Mouse (Mus musculus) intestine, embryonic 15.5 days (tissue): ENCODE data around the gene Pxn. TPM values are rescaled to one million over a fixed set of nuclear protein-coding genes. Genes with fewer than 3 reads are reported as not detected.
A peak's percentile ranks its signal among the peaks of the same experiment; 100 is the strongest.
"Not testable (repeated sequence)": the region's sequence is repeated elsewhere in the genome, so short reads cannot be mapped to it uniquely, and the experiment has no call there.

ENCODE experiments used
- ATAC-seq: fragments of 200-750 bp; cut with Nextera tagmentation; 2 replicates; pipeline ENCODE4 v1.8.0; 2017; ENCODE audit warnings: moderate TSS enrichment, moderate library complexity
- H3K27ac ChIP-seq: fragments of 300-500 bp; sonication (generic); 2 replicates; pipeline ENCODE4 v1.5.1; 2015; ENCODE audit warnings: mild to moderate bottlenecking, inconsistent platforms
- H3K27me3 ChIP-seq: fragments of 300-500 bp; sonication (generic); replicated peaks from 2 replicates; pipeline ENCODE4 v1.6.1; 2015; ENCODE audit warnings: inconsistent platforms
- H3K36me3 ChIP-seq: fragments of 300-500 bp; sonication (generic); 2 replicates; pipeline ENCODE4 v1.6.1; 2015; ENCODE audit warnings: inconsistent platforms
- H3K4me1 ChIP-seq: fragments of 300-500 bp; sonication (generic); replicated peaks from 2 replicates; pipeline ENCODE4 v1.6.1; 2015; ENCODE audit warnings: inconsistent platforms
- H3K4me2 ChIP-seq: fragments of 300-500 bp; sonication (generic); replicated peaks from 2 replicates; pipeline ENCODE4 v1.6.1; 2015; ENCODE audit warnings: mild to moderate bottlenecking, inconsistent platforms
- H3K4me3 ChIP-seq: fragments of 300-500 bp; sonication (generic); replicated peaks from 2 replicates; pipeline ENCODE4 v1.5.1; 2015; ENCODE audit warnings: inconsistent platforms
- H3K9ac ChIP-seq: fragments of 300-500 bp; sonication (generic); 2 replicates; pipeline ENCODE4 v1.6.1; 2015; ENCODE audit warnings: inconsistent platforms
- H3K9me3 ChIP-seq: fragments of 300-500 bp; sonication (generic); 2 replicates; pipeline ENCODE4 v1.6.1; 2016; ENCODE audit warnings: inconsistent platforms
- WGBS: fragments of 180-500 bp; shearing (Covaris S2); methylation state at CpG from one replicate; pipeline ENCODE4 v1.1.7; 2015; 5-methylcytosine and 5-hydroxymethylcytosine counted together
- polyA plus RNA-seq: library from polyadenylated mRNA; unstranded; fragments of >200 nt; fragmentation: Nextera tagmentation; extraction: Ambion mirVana; gene quantifications from 2 replicates; pipeline ENCODE4 v1.2.1, GENCODE M21; 2015

The Pxn gene
- polyA plus RNA-seq, 1 experiment from 2014 or later: 56.9 TPM

GRCm38 (mm10) chr5:115488841-115489698 lies 17.4 kb upstream of the Pxn start:
- H3K4me2 ChIP-seq: peak overlapping the region; percentile 66
- WGBS: under 1% methylated on average over 39 of the region's 39 CpGs
- peak overlapping the region; percentile 61 for H3K9ac ChIP-seq
- H3K9me3 ChIP-seq: no peaks in the 10 kb centered on the region
- peaks cover 27% of the 10 kb centered on the region for H3K4me1 ChIP-seq
- H3K27ac ChIP-seq: peak overlapping the region; percentile 100
- H3K36me3 ChIP-seq: no peaks in the 10 kb centered on the region
- peak; percentile 78 for ATAC-seq
- no peaks in the 10 kb centered on the region for H3K27me3 ChIP-seq
- peak overlapping the region; percentile 27 for H3K4me3 ChIP-seq

DNA sequence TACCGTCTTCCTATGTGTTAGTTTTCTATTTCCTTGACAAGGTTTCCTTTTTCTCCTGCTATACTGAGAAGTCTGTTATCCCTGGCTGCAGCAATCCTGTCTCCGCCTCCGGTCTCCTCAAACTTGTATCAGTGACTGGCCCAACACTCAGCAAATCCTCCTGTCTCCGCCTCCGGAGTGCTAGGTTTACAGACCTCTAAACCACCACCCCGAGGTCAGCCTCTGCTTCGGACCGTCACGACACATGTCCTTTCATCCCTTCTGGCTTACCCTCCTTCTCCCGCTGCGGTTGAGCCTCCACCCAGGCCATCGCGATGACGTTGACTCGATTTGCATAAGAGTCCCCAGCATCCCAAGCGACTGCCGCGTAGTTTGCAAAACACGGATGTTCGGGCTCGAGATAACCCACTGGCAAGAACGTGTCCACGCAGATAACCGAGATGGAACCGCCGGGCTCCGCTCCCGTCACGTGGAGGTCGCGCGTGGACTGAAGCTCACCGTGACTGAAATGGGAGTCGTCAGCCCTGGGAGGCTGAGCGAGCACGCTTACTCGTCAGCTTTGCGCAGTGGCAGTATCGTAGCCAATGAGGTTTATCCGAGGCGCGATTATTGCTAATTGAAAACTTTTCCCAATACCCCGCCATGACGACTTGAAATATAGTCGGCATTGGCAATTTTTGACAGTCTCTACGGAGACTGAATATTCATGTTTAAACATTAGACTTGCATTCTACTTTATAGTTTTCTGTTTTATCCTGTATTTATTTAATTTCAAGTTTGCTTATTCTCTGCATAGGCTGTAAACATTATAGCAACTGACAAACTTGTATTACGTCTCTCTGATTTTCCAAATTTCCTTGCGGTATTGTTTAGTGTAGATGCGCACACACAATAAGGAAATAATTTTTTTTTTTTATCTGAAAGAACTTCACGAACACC lies 16.5 kb upstream of the Pxn start:
- Histone ChIP-seq H3K9ac (peak overlapping the region; percentile 61), H3K36me3 (no peaks in the 10 kb centered on the region), H3K4me1 (peaks cover 27% of the 10 kb centered on the region), H3K27ac (peak overlapping the region; percentile 100), H3K4me2 (peak overlapping the region; percentile 73), H3K4me3 (peak overlapping the region; percentile 31), H3K9me3 (no peaks in the 10 kb centered on the region), H3K27me3 (no peaks in the 10 kb centered on the region)
- ATAC-seq: peak; percentile 83
- under 1% methylated on average over 50 of the region's 50 CpGs for WGBS

- H3K9me3 ChIP-seq: no peaks in the 10 kb centered on the region
- H3K36me3 ChIP-seq: no peaks in the 10 kb centered on the region
- H3K9ac ChIP-seq: no peak overlapping the region
- peak overlapping the region; percentile 64 for H3K27ac ChIP-seq
- H3K4me1 ChIP-seq: peaks cover 27% of the 10 kb centered on the region
- no peak overlapping the region for H3K4me3 ChIP-seq
- no peaks in the 10 kb centered on the region for H3K27me3 ChIP-seq
- WGBS: 11% methylated on average over 8 of the region's 8 CpGs
- ATAC-seq: no peak
- peak overlapping the region; percentile 73 for H3K4me2 ChIP-seq
Observed at GRCm38 (mm10) chr5:115490638-115491000, 15.9 kb upstream of the Pxn start.

GRCm38 (mm10) chr5:115491076-115491475 lies 15.4 kb upstream of the Pxn start:
- H3K36me3 ChIP-seq: no peaks in the 10 kb centered on the region
- no peak overlapping the region for H3K4me3 ChIP-seq
- H3K4me1 ChIP-seq: peaks cover 27% of the 10 kb centered on the region
- 26% methylated on average over 5 of the region's 5 CpGs for WGBS
- no peaks in the 10 kb centered on the region for H3K9me3 ChIP-seq
- H3K9ac ChIP-seq: no peak overlapping the region
- 0 out of 2 replicates have a peak overlapping the region, but pooled peaks have one; percentile 64 for H3K27ac ChIP-seq
- no peaks in the 10 kb centered on the region for H3K27me3 ChIP-seq
- peak overlapping the region; percentile 73 for H3K4me2 ChIP-seq
- ATAC-seq: no peak

- H3K9me3 ChIP-seq: no peaks in the 10 kb centered on the region
- H3K4me2 ChIP-seq: peak overlapping the region; percentile 73
- H3K4me3 ChIP-seq: peak overlapping the region; percentile 22
- no peaks in the 10 kb centered on the region for H3K36me3 ChIP-seq
- H3K4me1 ChIP-seq: peaks cover 27% of the 10 kb centered on the region
- no peaks in the 10 kb centered on the region for H3K27me3 ChIP-seq
- 2% methylated on average over 28 of the region's 28 CpGs for WGBS
- peak overlapping the region; percentile 70 for H3K27ac ChIP-seq
- peak overlapping the region; percentile 38; the same call in 1 of the 2 replicates for H3K9ac ChIP-seq
- ATAC-seq: peak; percentile 15
Observed at GRCm38 (mm10) chr5:115491771-115492322, 14.6 kb upstream of the Pxn start.

DNA sequence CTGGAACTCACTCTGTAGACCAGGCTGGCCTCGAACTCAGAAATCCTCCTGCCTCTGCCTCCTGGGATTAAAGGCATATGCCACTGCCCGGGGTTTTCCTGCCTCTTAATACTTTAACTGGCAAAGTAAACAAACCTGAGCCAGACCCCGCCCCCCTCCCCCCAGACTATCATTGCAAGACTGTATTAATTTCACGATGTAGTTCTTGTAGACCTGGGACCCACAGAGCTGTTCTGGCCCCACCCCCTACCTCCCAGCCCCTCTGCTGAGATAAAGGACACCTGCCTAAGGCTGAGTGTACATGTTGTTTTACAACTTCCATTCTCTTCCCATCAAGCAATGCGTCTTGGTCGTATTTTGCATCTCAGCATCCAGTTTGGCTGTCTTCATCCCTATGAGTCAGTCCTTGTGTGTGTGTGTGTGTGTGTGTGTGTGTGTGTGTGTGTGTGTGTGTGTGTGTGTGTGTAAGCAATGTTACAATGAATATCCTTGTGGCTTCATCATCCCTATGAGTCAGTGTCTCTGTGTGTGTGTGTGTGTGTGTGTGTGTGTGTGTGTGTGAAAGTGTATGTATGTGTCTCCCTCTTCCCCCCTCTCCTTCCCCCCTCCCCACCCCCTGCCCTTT lies 13.7 kb upstream of the Pxn start:
- H3K9ac ChIP-seq: no peak overlapping the region
- no peaks in the 10 kb centered on the region for H3K27me3 ChIP-seq
- no peak for ATAC-seq
- H3K4me2 ChIP-seq: no peak overlapping the region
- WGBS: 51% methylated on average over 6 of the region's 6 CpGs
- H3K4me1 ChIP-seq: peaks cover 27% of the 10 kb centered on the region
- no peaks in the 10 kb centered on the region for H3K36me3 ChIP-seq
- H3K4me3 ChIP-seq: no peak overlapping the region
- H3K9me3 ChIP-seq: no peaks in the 10 kb centered on the region
- H3K27ac ChIP-seq: peak overlapping the region; percentile 61; the same call in 1 of the 2 replicates

GRCm38 (mm10) chr5:115493441-115493840 lies 13.0 kb upstream of the Pxn start:
- H3K27me3 ChIP-seq: no peaks in the 10 kb centered on the region
- peaks cover 27% of the 10 kb centered on the region for H3K4me1 ChIP-seq
- H3K9ac ChIP-seq: no peak overlapping the region
- H3K27ac ChIP-seq: peak overlapping the region; percentile 61
- H3K4me2 ChIP-seq: no peak overlapping the region
- 37% methylated on average over 5 of the region's 5 CpGs for WGBS
- no peaks in the 10 kb centered on the region for H3K36me3 ChIP-seq
- H3K9me3 ChIP-seq: no peaks in the 10 kb centered on the region
- ATAC-seq: no peak
- no peak overlapping the region for H3K4me3 ChIP-seq

DNA sequence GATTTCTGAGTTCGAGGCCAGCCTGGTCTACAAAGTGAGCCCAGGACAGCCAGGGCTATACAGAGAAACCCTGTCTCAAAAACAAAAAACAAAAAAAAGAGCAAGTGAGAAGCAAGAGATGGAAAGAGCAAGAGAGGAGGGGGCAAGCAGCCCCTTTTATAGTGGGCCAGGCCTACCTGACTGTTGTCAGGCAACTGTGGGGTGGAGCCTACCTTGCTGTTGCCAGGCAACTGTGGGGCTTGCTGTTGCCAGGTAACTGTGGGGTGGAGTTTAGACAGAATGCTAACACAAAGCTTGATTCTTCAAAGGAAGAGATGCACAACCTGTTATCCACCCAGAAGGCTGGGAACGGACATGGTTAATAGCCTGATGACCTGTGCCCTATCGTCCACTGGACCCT lies 10.9 kb upstream of the Pxn start:
- H3K9ac ChIP-seq, H3K36me3 ChIP-seq, H3K4me2 ChIP-seq, H3K4me3 ChIP-seq, ATAC-seq, H3K9me3 ChIP-seq, H3K27ac ChIP-seq, H3K27me3 ChIP-seq: not testable (repeated sequence)
- peaks cover 23% of the 10 kb centered on the region for H3K4me1 ChIP-seq
- 80% methylated on average over 3 of the region's 3 CpGs for WGBS

DNA sequence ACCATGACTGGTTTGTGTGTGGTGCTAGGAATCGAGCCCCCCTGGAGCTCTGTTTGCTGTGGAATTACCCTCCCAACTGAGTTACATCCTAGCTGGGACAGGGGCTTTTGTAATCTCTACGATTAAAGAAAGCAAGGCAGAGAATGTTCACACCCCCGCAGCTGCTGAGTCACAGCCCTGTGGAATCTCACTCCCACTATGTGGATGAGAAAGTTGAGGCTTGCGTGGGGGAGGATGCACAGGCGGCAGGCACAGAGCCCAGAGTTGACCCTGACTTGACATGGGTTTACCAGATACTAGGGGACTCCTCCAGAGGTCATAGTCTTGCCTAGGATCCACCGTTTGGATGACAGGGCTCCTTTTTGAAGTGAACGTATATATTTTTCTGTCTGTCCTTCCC lies 9.4 kb upstream of the Pxn start:
- no peaks in the 10 kb centered on the region for H3K27me3 ChIP-seq
- peaks cover 11% of the 10 kb centered on the region for H3K4me1 ChIP-seq
- no peak overlapping the region for H3K9ac ChIP-seq
- no peaks in the 10 kb centered on the region for H3K36me3 ChIP-seq
- 72% methylated on average over 7 of the region's 7 CpGs for WGBS
- H3K4me3 ChIP-seq: no peak overlapping the region
- H3K9me3 ChIP-seq: no peaks in the 10 kb centered on the region
- no peak overlapping the region for H3K27ac ChIP-seq
- H3K4me2 ChIP-seq: no peak overlapping the region
- ATAC-seq: no peak

DNA sequence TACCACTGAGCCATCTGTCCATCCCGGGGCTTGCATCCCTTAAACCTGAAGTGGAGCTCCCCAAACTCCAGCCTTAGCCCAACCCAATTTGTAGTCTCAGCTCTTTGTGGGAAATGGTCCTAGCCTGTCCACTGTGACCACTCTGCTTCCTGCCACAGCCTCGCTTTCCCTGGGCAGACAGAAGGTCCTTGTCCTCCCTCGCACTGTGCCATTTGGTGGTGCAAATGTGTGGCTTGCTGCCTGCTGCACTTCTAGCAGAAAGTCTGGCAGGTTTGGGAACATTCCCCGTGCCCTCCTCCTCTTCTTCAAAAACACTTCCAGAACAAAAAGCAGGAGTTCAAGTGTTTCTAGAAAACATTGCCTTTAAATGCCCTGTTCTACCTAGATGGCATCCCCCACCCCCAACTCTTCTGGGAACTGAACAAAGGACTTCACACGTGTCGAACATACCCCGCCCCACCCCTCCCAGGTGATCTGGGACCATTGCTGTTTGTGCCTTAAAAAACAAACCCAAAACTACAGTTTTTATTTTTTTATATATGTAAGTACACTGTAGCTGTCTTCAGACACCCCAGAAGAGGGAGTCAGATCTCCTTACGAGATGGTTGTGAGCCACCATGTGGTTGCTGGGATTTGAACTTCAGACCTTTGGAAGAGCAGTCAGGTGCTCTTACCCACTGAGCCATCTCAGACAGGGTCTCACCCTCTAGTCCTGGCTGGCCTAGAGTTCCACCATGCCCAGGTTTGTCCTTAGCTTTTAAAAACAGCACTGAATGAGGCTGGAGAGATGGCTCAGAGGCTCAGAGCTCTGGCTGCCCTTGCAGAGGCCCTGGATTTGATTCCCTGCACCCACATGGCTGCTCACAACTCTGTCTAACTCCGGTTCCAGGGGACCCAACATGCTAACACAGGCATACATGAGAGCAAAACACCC lies 7.9 kb upstream of the Pxn start:
- no peaks in the 10 kb centered on the region for H3K36me3 ChIP-seq
- no peak overlapping the region for H3K27ac ChIP-seq
- peaks cover 5% of the 10 kb centered on the region; the same call in 1 of the 2 replicates for H3K4me1 ChIP-seq
- ATAC-seq: no peak
- H3K27me3 ChIP-seq: no peaks in the 10 kb centered on the region
- no peaks in the 10 kb centered on the region for H3K9me3 ChIP-seq
- H3K4me3 ChIP-seq: no peak overlapping the region
- WGBS: 56% methylated on average over 9 of the region's 9 CpGs
- no peak overlapping the region for H3K9ac ChIP-seq
- H3K4me2 ChIP-seq: no peak overlapping the region

- Histone ChIP-seq H3K9me3 (no peaks in the 10 kb centered on the region), H3K27me3 (no peaks in the 10 kb centered on the region), H3K36me3 (no peaks in the 10 kb centered on the region), H3K4me2 (no peak overlapping the region), H3K4me1 (no peaks in the 10 kb centered on the region), H3K4me3 (no peak overlapping the region), H3K27ac (no peak overlapping the region), H3K9ac (no peak overlapping the region)
- ATAC-seq: no peak
- 74% methylated on average over 12 of the region's 12 CpGs for WGBS
Observed at GRCm38 (mm10) chr5:115500383-115500935, 6.0 kb upstream of the Pxn start.
